Mouse (Mus musculus) cerebellum, adult 18-20 months (tissue): ENCODE measurements around the gene Pou6f2.

Source experiments
- DNase-seq, 2 experiments: peaks; one replicate each; pipeline ENCODE4 v3.0.0; 2021

The Pou6f2 gene

DNA sequence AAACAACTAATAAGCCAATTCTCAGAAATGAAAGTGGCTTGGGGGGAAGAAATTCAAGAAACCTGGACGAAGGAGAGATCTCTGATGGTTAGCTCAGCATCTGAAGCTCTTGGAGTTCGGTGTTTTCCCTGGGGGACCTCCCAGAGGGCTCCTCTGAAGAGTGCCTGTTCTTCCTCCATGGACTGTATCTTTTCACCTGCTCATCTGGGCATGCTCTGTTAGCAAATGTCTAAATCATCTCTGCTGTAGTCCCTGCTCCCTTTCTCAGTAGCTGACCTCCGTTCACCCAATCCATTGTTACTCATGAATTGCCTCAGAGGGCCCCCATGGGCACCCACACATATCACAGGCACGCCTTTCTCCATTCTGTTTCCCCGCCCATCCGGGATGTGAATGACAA lies at the start of gene Pou6f2:
Pou6f2 (minus strand) TSS at position 101 of the 400 bp plus-strand sequence.
- DNase-seq, result no peak

GRCm38 (mm10) chr13:18439858-18440257 lies 42.4 kb upstream of the Pou6f2 start:
- DNase-seq, result no peak

DNA sequence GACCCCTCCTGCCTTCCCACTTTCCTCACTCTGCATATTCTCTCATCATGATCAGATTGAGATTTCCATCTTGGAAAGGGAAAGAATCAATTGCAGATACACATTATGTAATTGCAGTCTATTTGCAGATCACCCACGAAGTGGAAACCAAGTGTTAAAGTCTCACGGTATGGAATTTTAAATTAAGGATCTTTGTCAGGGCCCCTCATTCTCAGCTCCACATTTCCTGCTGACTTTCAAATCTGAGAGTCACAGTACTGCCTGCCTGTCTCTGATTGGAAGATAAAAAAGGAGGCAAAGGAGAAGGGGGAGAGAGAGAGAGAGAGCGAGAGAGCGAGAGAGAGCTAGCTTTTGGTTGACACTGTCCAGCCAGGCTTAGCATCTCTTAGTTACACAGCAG lies 9.8 kb downstream of the Pou6f2 start:
- DNase-seq, result no peak

DNA sequence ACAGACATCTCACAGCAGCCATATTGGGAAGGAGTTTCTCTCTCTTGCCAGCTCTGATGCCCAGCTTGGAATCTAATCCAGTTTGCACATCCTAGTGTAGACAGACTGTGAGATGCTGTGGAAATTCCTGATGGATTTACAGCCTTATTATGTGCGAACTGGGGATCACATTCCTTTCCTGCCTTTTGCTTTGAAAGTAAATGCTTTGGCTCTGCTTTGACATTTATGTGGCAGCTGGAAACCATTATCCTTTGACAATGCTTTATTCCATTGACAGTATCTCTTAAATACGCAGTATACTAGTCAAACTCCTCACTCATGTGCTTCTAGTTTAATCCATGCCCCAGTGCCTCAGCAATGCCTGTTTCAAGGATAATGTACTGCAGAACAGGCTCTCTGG lies 34.1 kb downstream of the Pou6f2 start:
- DNase-seq, result no peak

GRCm38 (mm10) chr13:18344580-18345333 lies 52.7 kb downstream of the Pou6f2 start:
- DNase-seq, result no peak

DNA sequence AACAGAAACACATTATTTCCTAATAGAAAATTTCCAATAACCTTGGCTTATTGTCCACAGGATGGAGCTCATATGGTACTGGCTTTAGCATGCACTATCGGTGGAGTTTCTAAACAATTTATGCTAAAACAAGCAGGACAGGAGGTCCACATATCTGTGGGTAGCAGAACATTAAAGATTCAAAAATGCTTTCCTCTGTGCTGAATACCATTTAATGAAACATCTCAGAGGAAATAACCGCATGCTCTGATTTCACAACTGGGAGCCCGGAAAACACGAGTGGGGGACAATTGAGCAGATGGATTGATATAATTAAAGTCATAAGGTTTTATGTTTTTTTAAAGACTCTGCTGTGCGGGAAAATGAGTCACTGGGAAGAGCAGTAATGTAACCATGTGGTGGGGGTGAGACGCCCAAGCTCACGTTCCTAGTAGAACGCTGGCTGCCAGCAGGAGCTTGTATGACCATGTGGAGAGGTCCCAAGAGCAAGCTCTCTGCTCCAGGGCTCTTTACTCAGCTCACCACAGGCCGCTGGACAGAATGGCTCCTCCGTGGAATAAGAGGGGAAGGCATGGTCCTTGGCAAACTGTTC lies 58.5 kb downstream of the Pou6f2 start:
- DNase-seq, result no peak

- DNase-seq, result no peak
Observed at GRCm38 (mm10) chr13:18338022-18338421, 59.5 kb downstream of the Pou6f2 start.

DNA sequence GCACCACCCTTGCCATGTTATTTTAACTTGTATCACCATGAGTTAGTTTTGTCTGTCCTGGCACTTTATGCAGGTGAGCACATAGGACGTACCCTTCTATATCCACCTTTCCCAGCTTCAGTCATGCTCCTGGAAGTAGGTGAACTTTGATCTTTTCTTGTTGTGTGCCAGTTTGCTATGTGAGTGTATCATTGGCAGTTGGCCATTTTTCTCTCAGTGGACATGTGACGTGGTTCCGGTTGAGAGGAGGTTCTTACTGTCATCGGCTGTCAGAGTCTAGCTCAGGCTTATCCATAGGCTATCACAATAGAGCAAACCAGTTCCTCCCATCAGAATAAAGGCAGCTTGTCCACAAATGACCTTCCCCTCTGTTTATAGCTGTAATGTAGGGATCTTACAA lies 63.5 kb downstream of the Pou6f2 start:
- no peak for DNase-seq

DNA sequence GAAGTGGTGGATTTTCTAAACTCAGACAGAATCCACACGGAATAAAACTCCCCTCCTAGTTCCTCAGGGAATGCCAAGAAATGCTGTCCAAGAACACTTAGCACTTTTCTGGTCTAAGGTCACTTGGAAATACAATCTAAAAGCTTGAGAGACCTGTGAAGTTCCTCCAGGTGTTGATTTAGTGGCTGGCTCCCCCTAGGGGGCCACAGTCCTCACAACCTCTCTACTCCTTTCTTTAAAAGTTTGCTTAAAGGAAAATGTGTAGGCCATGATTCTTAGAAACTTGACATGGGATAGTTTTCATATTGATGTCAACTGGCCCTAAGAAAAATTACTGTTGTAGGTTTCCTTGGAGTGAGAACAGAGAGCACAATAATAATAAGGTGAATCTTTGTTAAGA lies 64.9 kb downstream of the Pou6f2 start:
- DNase-seq, result no peak

DNA sequence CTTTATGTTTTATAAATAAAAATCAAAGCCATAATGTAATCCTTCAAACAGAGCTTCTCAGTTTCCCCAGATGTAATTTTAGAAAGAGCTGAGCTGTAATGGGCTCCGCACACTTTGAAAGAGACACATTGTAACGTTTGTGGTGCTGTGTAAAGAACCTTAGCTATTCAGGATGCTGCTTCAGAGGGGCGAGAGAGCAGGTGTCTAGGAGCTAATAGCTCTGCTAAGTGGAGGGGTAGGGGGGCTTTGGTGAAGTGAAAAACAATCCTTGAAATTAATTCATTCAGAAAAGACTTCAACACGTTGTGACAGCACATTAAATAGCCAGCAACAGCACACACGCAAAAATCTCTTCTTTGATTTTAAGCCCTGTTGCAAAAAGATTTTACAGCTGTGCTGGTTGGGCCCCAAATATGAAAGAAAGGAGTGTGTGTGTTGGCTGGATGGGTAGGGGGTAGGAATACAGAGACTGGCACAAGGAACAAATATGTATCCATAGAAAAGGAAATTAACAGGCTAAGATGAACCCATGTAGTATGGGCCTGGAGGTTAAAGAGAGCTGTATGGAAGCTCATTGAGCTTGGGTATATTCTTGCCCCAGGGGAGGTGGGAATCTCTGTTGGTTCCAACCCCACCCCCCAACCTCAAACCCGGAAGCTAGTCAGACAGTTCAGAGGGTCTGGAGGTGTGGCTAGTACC lies 73.4 kb downstream of the Pou6f2 start:
- DNase-seq, result no peak

- no peak for DNase-seq
Observed at GRCm38 (mm10) chr13:18323407-18323806, 74.1 kb downstream of the Pou6f2 start.

GRCm38 (mm10) chr13:18312613-18313012 lies 84.9 kb downstream of the Pou6f2 start:
- no peak for DNase-seq

DNA sequence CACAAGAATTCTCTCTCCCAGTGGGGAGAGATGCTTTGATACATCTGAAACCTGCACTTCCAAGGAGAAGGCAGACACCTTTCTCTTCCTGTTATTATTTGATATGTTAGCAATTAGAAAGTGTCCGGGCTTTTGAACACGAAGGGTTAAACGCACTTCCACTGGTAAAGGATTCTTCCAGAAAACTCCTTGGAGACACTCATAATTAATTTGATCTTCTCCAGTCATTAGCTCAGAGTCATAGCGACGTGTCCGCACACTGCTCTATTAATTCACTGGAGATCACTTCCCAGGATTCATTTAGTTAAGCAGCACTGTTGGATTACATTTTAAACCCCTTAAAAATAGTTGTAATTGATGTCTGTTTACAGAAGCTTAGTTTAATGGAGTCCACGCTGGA lies 88.5 kb downstream of the Pou6f2 start:
- no peak for DNase-seq

GRCm38 (mm10) chr13:18306506-18307145 lies 90.9 kb downstream of the Pou6f2 start:
- no peak for DNase-seq

DNA sequence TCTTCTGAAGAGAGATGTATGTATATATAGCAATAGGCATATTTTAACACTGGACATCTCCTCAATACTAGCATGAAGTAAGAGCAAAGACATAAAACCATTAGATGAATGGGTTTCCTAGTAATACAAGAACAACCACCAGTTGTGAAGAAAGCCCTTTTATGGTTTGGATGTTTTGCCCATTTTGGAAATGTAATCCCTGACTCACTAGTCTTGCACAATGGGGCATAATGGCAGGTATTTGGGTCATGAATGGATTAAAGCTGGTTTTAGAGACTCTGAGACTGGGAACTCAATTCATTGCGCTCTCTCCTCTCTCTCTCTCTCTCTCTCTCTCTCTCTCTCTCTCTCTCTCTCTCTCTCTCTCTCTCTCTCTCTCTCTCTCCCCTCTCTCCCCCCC lies 97.5 kb downstream of the Pou6f2 start:
- no peak for DNase-seq

DNA sequence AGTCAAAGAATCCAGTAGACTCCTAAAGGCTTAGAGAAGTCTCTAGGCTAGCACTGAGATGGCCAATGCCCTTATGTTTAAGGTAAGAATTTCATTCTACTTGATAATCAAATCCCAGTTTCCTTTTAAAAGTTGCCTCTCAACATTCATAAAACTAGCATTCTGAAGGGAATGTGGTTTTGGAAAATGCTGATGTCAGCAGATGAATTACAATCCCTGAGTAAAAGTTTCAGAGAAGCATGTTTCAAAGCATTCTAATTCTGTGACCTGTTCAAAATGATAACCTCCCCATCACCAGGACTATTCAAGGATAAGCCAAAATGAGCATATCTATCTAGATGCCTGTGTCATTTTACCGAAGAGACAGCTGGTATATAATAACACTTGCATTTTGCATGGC lies 104.0 kb downstream of the Pou6f2 start:
- DNase-seq, result no peak

DNA sequence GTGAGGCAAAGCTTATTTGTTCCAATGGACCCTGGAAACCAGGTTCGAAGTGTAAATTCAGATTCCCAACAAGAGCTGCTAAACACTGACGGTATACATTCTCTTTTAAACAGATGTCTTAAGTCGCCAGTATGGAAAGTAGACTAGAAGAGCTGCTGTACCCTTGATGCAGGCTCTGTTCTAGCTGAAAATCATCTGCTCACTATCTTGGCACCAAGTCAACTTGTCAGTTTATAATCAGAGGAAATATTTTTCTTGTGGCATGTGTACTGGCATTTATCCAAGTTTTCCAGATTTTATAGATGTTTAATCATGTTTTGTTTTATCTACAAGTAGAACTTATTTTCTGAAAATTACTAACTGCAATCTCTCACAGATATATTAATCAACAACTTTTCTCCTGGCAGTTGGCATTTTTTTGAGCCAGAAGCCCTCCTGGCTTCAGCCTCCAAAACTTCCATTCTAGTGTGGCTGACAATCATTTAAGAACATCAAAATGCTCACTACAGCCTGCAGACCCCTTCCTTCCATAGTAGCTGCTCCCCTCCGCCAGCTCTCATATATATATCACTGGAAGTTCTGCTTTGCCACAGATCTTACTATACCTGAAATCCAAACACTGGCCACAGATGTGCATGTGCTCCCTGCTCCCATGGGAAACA lies 107.1 kb downstream of the Pou6f2 start:
- no peak for DNase-seq

DNA sequence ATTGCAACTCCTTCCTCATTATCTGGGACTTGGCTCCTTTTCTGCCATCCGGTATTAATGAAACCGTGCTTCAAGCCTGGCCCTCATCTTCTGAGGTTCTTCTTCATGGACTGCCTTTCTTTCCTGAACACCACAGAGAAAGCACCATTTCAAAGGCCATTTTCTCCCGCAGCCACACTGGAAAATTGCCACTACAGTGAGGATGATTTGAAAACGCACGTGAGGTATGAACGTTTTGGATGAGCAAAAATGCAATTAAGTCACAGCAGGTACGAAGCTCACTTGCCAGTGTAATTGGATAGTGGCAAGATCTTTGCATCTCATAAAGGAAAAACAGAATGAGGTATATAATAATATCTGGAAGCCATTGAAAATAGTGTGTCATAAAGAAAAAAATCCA lies 110.0 kb downstream of the Pou6f2 start:
- DNase-seq, result no peak

DNA sequence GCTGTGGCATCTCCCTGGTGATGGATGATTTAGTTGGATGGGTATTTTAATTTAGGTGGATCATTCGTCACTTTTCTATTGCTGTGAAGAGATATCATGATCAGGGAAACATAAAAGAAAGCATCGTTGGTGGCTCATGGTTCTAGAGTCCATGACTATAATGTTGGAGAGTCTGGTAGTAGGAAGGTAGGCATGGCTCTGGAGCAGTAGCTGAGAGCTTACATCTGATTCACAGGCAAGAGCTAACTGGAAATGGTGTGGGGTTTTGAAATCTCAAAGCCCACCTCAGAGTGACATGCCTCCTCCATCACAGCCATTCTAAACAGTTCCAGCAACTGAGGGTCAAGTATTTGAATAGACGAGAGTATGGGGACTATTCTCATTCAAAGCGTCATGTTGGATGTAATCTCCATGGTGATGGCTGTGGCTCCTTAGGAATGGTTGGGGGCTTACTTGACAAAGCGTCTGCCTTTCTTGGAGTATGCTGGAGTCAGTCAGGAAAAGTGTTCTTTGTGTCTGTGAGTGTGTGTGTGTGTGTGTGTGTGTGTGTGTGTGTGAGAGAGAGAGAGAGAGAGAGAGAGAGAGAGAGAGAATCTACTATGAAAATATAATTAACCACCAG lies 115.0 kb downstream of the Pou6f2 start:
- DNase-seq, result no peak

DNA sequence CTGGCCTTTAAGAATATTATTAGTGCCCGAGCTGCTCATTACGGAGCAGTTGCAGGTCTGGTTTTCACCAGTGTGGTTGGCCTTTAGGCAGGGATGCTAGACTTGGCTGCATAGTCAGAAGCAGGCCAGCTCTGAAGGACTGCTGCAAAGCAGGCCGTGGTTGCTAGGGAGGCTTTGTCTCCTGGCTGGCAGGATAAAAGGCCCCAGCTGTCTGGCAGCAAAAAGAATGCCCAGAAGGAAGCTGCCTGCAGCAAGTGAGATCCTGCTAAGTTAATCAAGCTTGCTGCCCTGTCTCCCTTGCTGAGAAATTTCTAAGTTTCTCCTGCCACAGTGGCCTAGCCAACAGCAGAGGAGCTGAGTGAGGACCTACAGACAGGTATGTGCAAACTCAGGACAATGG lies 116.4 kb downstream of the Pou6f2 start:
- no peak for DNase-seq

DNA sequence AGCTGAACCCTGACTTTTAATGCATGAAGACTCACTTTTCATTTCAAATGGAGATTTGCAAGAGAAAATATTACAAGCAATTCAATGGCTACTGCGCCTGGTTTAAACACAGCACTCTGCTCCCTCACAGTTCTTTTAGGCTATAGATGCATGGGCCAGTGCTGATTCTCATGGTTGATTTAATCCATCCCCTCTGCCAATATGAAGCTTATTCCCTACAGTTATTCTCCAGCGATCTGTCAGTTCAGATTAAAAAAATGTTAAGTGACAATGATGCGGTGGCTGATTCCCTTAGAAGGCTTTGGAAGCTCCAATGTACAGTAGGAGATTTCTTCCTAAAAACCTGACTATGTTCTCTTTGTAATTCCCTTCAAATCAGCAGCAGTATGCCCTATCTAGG lies 144.4 kb downstream of the Pou6f2 start:
- no peak for DNase-seq

DNA sequence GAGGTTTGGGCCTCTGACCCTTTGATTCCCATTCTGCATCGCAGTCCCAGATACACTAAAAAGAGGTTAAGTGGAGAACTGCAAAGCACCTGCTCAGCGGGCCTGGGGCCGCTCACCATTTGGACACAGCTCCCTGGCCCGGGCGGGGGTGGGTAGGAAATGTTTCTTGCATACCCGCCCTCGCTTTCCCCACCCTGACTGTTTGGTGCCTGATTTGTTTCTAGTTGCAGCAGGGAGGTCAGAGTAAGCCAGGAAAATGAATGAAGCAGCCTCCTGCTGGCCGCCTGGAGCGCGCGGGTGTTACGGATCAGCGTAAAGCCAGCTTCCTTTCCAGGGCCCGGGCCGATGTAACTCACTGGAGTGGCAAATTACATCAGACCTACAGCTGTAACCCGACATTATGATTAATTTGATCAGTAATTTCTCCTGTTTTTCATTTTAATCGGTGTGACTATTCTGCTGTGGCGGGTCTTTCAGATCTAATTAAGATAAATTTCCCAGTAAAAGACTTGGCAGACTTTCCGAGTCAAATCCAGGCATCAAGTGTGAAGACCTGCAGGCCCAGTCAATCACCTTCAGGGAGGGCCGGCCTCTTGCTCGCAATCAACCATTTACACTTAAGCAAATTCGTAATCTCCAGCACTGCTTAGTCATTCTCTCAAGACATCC lies 178.8 kb downstream of the Pou6f2 start:
- peak in 1 of 2 experiments; percentile 7 for DNase-seq
